Mouse (Mus musculus) liver, postnatal 0 days (tissue): ENCODE measurements around the gene Sorcs2.

Source experiments
- CTCF ChIP-seq: sonication (generic); IDR thresholded peaks from 2 replicates; pipeline ENCODE4 v1.5.1; 2016; ENCODE audit warnings: antibody characterized with exemption, low read depth
- EP300 ChIP-seq: IDR thresholded peaks from 2 replicates; pipeline ENCODE4 v1.6.1; 2016; ENCODE audit warnings: antibody characterized with exemption, low read depth, mild to moderate bottlenecking

DNA sequence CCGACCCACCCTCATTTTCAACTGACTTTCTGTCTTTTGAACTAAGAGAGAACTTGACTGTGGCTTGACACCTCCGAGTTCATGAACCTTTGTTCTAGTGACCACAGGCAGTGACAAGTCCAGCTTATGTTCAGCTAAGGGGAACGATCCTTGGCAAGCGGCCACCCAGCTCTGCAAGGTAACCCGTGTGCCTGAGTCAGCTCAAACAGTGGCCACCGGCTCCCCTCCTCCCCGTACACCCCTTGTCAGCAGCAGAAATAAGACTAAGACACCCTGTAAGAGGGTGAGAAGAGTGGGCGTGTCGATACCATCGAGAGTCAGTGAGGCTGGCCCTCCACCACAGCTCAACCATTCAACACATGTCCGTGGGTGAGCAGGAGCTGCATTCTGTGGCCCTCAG is 221.5 kb downstream of the Sorcs2 start:
- TF ChIP-seq CTCF (no peak), EP300 (no peak)
